Mouse (Mus musculus) testis, adult 10 weeks (tissue): ENCODE results near the gene Nlrp9a. TPM values are rescaled to one million over a fixed set of nuclear protein-coding genes. Genes with fewer than 3 reads are reported as not detected.

ENCODE experiments used
- polyA plus RNA-seq: library from polyadenylated mRNA; stranded (reverse); fragments of 350-450 nt; fragmentation: Illumina TruSeq; extraction: RNeasy Lipid Tissue Mini Kit (QIAGEN cat#74804); gene quantifications from one replicate; pipeline ENCODE4 v1.2.3, GENCODE M21; 2014; ENCODE audit warnings: low read depth, low replicate concordance

The Nlrp9a gene
- not detected for polyA plus RNA-seq

GRCm38 (mm10) chr7:26534723-26535122 is at the start of gene Nlrp9a:
TSS of gene Nlrp9a (plus strand) at chr7:26535023.

DNA sequence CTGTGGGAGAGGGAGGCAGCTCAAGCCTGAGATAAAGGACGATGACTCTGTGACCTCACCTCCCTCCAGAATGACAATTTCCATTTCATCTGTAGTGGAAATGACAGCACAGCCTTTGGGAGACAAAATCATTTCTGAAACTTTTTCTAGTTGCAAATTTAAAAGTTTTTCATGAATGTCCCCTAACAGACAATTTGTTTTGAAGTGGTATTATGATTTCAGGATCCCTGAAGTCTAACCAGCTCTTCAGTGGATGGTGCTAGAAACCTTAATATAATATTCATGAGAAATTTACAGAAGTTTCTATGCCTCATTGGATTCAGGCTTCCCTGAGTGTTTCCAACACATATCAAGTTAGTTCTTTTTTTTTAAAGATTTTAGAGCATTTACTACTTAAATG is 83.5 kb downstream of the Nlrp9a start, which contains the start of gene Vmn1r185:
Gene Vmn1r185 (minus strand): TSS at position 101 of the 400 bp plus-strand sequence.

Other genes starting within 250 kb of the Nlrp9a start
- not detected for gene Cyp2a4, start 227.9 kb upstream of the Nlrp9a start, polyA plus RNA-seq
- gene Nlrp9c, start 131.3 kb upstream of the Nlrp9a start, polyA plus RNA-seq: not detected
- 0.10 TPM for gene Nlrp4a, start 99.9 kb upstream of the Nlrp9a start, polyA plus RNA-seq
- 0.43 TPM for gene Vmn1r185, start 83.4 kb downstream of the Nlrp9a start, polyA plus RNA-seq
- gene Cyp2b23, start 151.4 kb downstream of the Nlrp9a start, polyA plus RNA-seq: 0.18 TPM
- 1.9 TPM for gene Cyp2b19, start 222.1 kb downstream of the Nlrp9a start, polyA plus RNA-seq